Mouse (Mus musculus) gastrocnemius, postnatal 25 days (tissue): ENCODE results near the gene Lrrfip1. TPM values are rescaled to one million over a fixed set of nuclear protein-coding genes. Genes with fewer than 3 reads are reported as not detected.

Experiments
- DNase-seq: peaks from one replicate; pipeline ENCODE4 v3.0.0; 2022
- long read RNA-seq, 2 experiments: library from polyadenylated mRNA; stranded (forward); transcript quantifications; one replicate each; pipeline ENCODE4 v2.0.0; 2021
- total RNA-seq, 2 experiments: library from RNA; stranded (reverse); gene quantifications; 1 replicate in 1 of 2; 2 replicates in 1 of 2; pipeline ENCODE4 v1.2.3; 2021

Gene Lrrfip1
- total RNA-seq = 100 to 1,000 TPM; 143 to 163 TPM
- long read RNA-seq, experiment 1, partial matches to known transcripts = 8 of 40 reads
- long read RNA-seq, experiment 1, other reads (novel, unspliced or antisense) = 32 of 40 reads
- long read RNA-seq, experiment 2, partial matches to known transcripts = 12 of 59 reads
- long read RNA-seq, experiment 2, other reads (novel, unspliced or antisense) = 47 of 59 reads

GRCm38 (mm10) chr1:90998268-90998890 is at the start of gene Lrrfip1:
Lrrfip1 (plus strand) TSS chr1:90998737.
- DNase-seq = peak; percentile 72

GRCm38 (mm10) chr1:90949309-90949708 is 49.2 kb upstream of the Lrrfip1 start:
- DNase-seq = no peak

GRCm38 (mm10) chr1:90951670-90952069 is 46.9 kb upstream of the Lrrfip1 start:
- no peak for DNase-seq

GRCm38 (mm10) chr1:90952808-90953207 is 45.7 kb upstream of the Lrrfip1 start, which contains the start of gene Prlh:
Prlh (plus strand) TSS chr1:90953108.
- no peak for DNase-seq

- no peak for DNase-seq
Measured at GRCm38 (mm10) chr1:90953688-90954087, 44.8 kb upstream of the Lrrfip1 start.

- DNase-seq = no peak
Measured at GRCm38 (mm10) chr1:90956245-90957096, 42.1 kb upstream of the Lrrfip1 start.

- no peak for DNase-seq
Measured at GRCm38 (mm10) chr1:90962526-90962925, 36.0 kb upstream of the Lrrfip1 start.

- no peak for DNase-seq
Measured at GRCm38 (mm10) chr1:90962994-90963393, 35.5 kb upstream of the Lrrfip1 start.

GRCm38 (mm10) chr1:90967583-90967982 is 31.0 kb upstream of the Lrrfip1 start:
- DNase-seq = peak; percentile 34

GRCm38 (mm10) chr1:90968649-90969048 is 29.9 kb upstream of the Lrrfip1 start:
- no peak for DNase-seq

- no peak for DNase-seq
Measured at GRCm38 (mm10) chr1:90969347-90969784, 29.2 kb upstream of the Lrrfip1 start, which contains the start of gene Rab17. Rab17 (minus strand) TSS chr1:90969661.

GRCm38 (mm10) chr1:90969881-90970390 is 28.6 kb upstream of the Lrrfip1 start:
- DNase-seq = no peak

- DNase-seq = peak; percentile 85
Measured at GRCm38 (mm10) chr1:90972911-90973573, 25.5 kb upstream of the Lrrfip1 start.

- DNase-seq = no peak
Measured at GRCm38 (mm10) chr1:90973574-90973911, 25.0 kb upstream of the Lrrfip1 start.

- DNase-seq = peak; percentile 51
Measured at GRCm38 (mm10) chr1:90974906-90975649, 23.5 kb upstream of the Lrrfip1 start.

GRCm38 (mm10) chr1:90975960-90976359 is 22.6 kb upstream of the Lrrfip1 start:
- DNase-seq = peak; percentile 1

GRCm38 (mm10) chr1:90980638-90981330 is 17.8 kb upstream of the Lrrfip1 start:
- peak; percentile 30 for DNase-seq

GRCm38 (mm10) chr1:90981346-90981745 is 17.2 kb upstream of the Lrrfip1 start:
- peak; percentile 6 for DNase-seq

GRCm38 (mm10) chr1:90995916-90996315 is 2.6 kb upstream of the Lrrfip1 start:
- no peak for DNase-seq

- no peak for DNase-seq
Measured at GRCm38 (mm10) chr1:90997136-90997535, 1.4 kb upstream of the Lrrfip1 start.

GRCm38 (mm10) chr1:90997641-90998040 is 896 bp upstream of the Lrrfip1 start:
- no peak for DNase-seq
